Mouse (Mus musculus) erythroblast, embryonic 14.5 days (primary cell): ENCODE measurements around the gene Osbpl5.

Experiments
- GATA1 ChIP-seq: IDR thresholded peaks from 2 replicates; pipeline ENCODE4 v1.6.1; 2012; ENCODE audit warnings: low read length, inconsistent platforms, mixed read lengths
- TAL1 ChIP-seq: IDR thresholded peaks from 3 replicates; pipeline ENCODE4 v1.6.1; 2012; ENCODE audit warnings: low read length, inconsistent platforms, mixed read lengths

DNA sequence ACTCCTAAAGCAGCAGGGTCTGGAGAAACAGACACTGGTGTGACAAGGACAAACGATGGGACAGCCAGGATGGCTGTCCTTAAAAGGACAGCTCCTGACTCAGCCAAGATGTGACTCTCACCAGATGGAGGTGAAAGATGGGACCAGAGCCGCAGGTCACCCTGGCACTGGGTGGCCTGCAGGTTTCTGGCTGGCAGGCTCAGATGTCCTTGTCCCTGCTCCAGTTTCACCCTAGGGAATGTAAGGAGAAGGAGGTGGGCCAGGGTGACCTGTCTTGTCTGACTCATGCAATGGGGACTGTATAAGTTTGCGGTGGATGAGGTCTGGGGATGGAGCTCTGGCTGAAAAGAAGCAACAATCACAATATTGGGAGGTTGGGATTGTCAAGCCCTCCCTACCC, 4.2 kb downstream of the Osbpl5 start:
- TF ChIP-seq GATA1 = no peak
- TF ChIP-seq TAL1 = no peak
